ENCODE assay signal across 8 mouse cellular contexts in the genomic region with DNA sequence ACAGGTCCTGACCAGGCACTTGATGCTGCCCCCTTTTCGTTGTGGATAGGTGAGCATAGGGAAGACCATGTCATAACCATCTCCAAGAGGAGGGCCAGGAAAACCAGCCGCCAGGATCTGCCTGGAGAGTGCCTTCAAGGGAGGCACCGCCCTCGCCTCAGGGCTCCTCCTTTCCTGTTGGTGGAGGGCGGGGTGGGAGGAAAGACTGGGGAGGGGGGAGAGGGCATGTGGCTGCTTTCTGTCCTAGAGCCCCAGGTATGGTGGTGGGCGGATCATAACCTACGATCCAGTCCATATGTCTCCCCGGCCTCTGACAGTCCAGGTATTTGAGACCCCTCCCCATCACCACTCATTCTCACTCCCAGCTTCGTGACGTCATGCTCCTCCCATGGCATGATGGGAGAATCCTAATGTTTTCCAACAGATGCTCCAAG. TPM values are rescaled to one million over a fixed set of nuclear protein-coding genes. Genes with fewer than 3 reads are reported as not detected.
DNase-seq lines count a peak whose midpoint lies in the region; ATAC-seq and TF ChIP-seq lines count a peak whose summit lies in the region.

No protein-coding gene starts in this region.

- H3K9me3 ChIP-seq in embryonic facial prominence, embryonic 11.5 days (replicated peaks; ENCODE audit: control insufficient read depth, low read length) = no peaks in the 10 kb centered on the region
- no peaks in the 10 kb centered on the region for H3K9me3 ChIP-seq in intestine, embryonic 14.5 days (ENCODE audit: control insufficient read depth, low read length)
- no peaks in the 10 kb centered on the region for H3K9me3 ChIP-seq in limb, embryonic 14.5 days (ENCODE audit: control insufficient read depth, low read length)
- H3K9me3 ChIP-seq in stomach, embryonic 14.5 days (ENCODE audit: control insufficient read depth, low read depth, low read length) = no peaks in the 10 kb centered on the region

- peak; percentile 94 for DNase-seq in brain, embryonic 14.5 days (ENCODE audit: low read depth)
- DNase-seq in embryonic facial prominence, embryonic 11.5 days (ENCODE audit: low spot score) = peak; percentile 53
- DNase-seq in intestine, embryonic 14.5 days (ENCODE audit: low spot score) = no peak
- no peak for DNase-seq in limb, embryonic 14.5 days (ENCODE audit: low spot score)
- DNase-seq in urinary bladder, postnatal 4 days (ENCODE audit: low spot score in 2 of 2) = no peak
- no peak for DNase-seq in thymus, postnatal 14 days
- DNase-seq in adrenal gland, adult 8-10 months = no peak

- H3K27ac ChIP-seq in embryonic facial prominence, embryonic 11.5 days (replicated peaks; ENCODE audit: low read depth, low read length) = no peak overlapping the region
- H3K27ac ChIP-seq in intestine, embryonic 14.5 days (ENCODE audit: low read depth) = no peak overlapping the region
- H3K27ac ChIP-seq in limb, embryonic 14.5 days (replicated peaks; ENCODE audit: low read depth, low read length) = no peak overlapping the region
- no peak overlapping the region for H3K27ac ChIP-seq in stomach, embryonic 14.5 days (ENCODE audit: low read length)

- TF ChIP-seq POLR2A in brain, embryonic 14.5 days (IDR thresholded peaks at IDR 0.05; ENCODE audit: borderline replicate concordance, extremely low read depth, insufficient read depth, insufficient read length, poor library complexity, severe bottlenecking) = no peak
- TF ChIP-seq POLR2A in limb, embryonic 14.5 days (IDR thresholded peaks at IDR 0.05; ENCODE audit: borderline replicate concordance, extremely low read depth, insufficient read depth, insufficient read length) = no peak

- peaks cover 3% of the 10 kb centered on the region; the same call in 1 of the 2 replicates for H3K4me1 ChIP-seq in embryonic facial prominence, embryonic 11.5 days (ENCODE audit: control insufficient read depth, insufficient read depth, low read length)
- no peaks in the 10 kb centered on the region for H3K4me1 ChIP-seq in intestine, embryonic 14.5 days (replicated peaks; ENCODE audit: control insufficient read depth, insufficient read depth, low read length)
- peaks cover 7% of the 10 kb centered on the region for H3K4me1 ChIP-seq in limb, embryonic 14.5 days (ENCODE audit: control insufficient read depth, insufficient read depth, low read length)
- H3K4me1 ChIP-seq in stomach, embryonic 14.5 days (ENCODE audit: control insufficient read depth, insufficient read depth, low read length) = no peaks in the 10 kb centered on the region

- 4% methylated on average over 9 of the region's 10 CpGs for WGBS in embryonic facial prominence, embryonic 11.5 days
- 9% methylated on average over 9 of the region's 10 CpGs for WGBS in intestine, embryonic 14.5 days
- 3% methylated on average over 9 of the region's 10 CpGs for WGBS in limb, embryonic 14.5 days
- 3% methylated on average over 9 of the region's 10 CpGs for WGBS in stomach, embryonic 14.5 days

- H3K27me3 ChIP-seq in embryonic facial prominence, embryonic 11.5 days (ENCODE audit: control insufficient read depth, insufficient read depth, low read length) = peaks cover 11% of the 10 kb centered on the region
- H3K27me3 ChIP-seq in intestine, embryonic 14.5 days (replicated peaks; ENCODE audit: control insufficient read depth, insufficient read depth, low read length) = peaks cover 29% of the 10 kb centered on the region
- 0 out of 2 replicates have a peak, but pooled peaks cover 4% of the 10 kb centered on the region for H3K27me3 ChIP-seq in limb, embryonic 14.5 days (ENCODE audit: control insufficient read depth, insufficient read depth, low read length)
- peaks cover 10% of the 10 kb centered on the region; the same call in 1 of the 2 replicates for H3K27me3 ChIP-seq in stomach, embryonic 14.5 days (ENCODE audit: control insufficient read depth, insufficient read depth, low read length)

- H3K9ac ChIP-seq in embryonic facial prominence, embryonic 11.5 days (replicated peaks; ENCODE audit: low read length) = no peak overlapping the region
- no peak overlapping the region for H3K9ac ChIP-seq in intestine, embryonic 14.5 days (ENCODE audit: low read length)
- no peak overlapping the region for H3K9ac ChIP-seq in limb, embryonic 14.5 days (ENCODE audit: low read depth, low read length, severe bottlenecking)
- H3K9ac ChIP-seq in stomach, embryonic 14.5 days (replicated peaks; ENCODE audit: low read depth, low read length) = no peak overlapping the region

- H3K4me2 ChIP-seq in embryonic facial prominence, embryonic 11.5 days (ENCODE audit: low read depth, low read length) = peak overlapping the region; percentile 78
- peak overlapping the region; percentile 46; the same call in 1 of the 2 replicates for H3K4me2 ChIP-seq in intestine, embryonic 14.5 days (ENCODE audit: low read length)
- peak overlapping the region; percentile 67 for H3K4me2 ChIP-seq in limb, embryonic 14.5 days (replicated peaks; ENCODE audit: low read depth, low read length, severe bottlenecking)
- peak overlapping the region; percentile 33; the same call in 1 of the 2 replicates for H3K4me2 ChIP-seq in stomach, embryonic 14.5 days (replicated peaks; ENCODE audit: low read depth, low read length)

- peak overlapping the region; percentile 32; the same call in 1 of the 2 replicates for H3K4me3 ChIP-seq in embryonic facial prominence, embryonic 11.5 days (ENCODE audit: low read depth, low read length)
- peak overlapping the region; percentile 26; the same call in 1 of the 2 replicates for H3K4me3 ChIP-seq in intestine, embryonic 14.5 days (ENCODE audit: low read depth, low read length)
- 0 out of 2 replicates have a peak overlapping the region, but pooled peaks have one; percentile 30 for H3K4me3 ChIP-seq in limb, embryonic 14.5 days (replicated peaks; ENCODE audit: low read length)
- no peak overlapping the region for H3K4me3 ChIP-seq in stomach, embryonic 14.5 days (ENCODE audit: low read depth, low read length)

- peak; percentile 70 for ATAC-seq in embryonic facial prominence, embryonic 11.5 days (replicated peaks; ENCODE audit: insufficient number of reproducible peaks, low FRiP score, low TSS enrichment, low read depth)
- peak; percentile 38; the same call in 1 of the 2 replicates for ATAC-seq in intestine, embryonic 14.5 days (replicated peaks; ENCODE audit: low FRiP score, low TSS enrichment, low read depth)
- ATAC-seq in limb, embryonic 14.5 days (ENCODE audit: low FRiP score, low read depth) = no peak
- peak; percentile 16; the same call in 1 of the 2 replicates for ATAC-seq in stomach, embryonic 14.5 days (ENCODE audit: insufficient number of reproducible peaks, insufficient read depth, low FRiP score, low read depth)

- no peaks in the 10 kb centered on the region for H3K36me3 ChIP-seq in embryonic facial prominence, embryonic 11.5 days (replicated peaks; ENCODE audit: control insufficient read depth, insufficient read depth, low read depth, low read length)
- no peaks in the 10 kb centered on the region for H3K36me3 ChIP-seq in intestine, embryonic 14.5 days (ENCODE audit: control insufficient read depth, insufficient read depth, low read length)
- no peaks in the 10 kb centered on the region for H3K36me3 ChIP-seq in limb, embryonic 14.5 days (ENCODE audit: control insufficient read depth, insufficient read depth, low read length)
- H3K36me3 ChIP-seq in stomach, embryonic 14.5 days (ENCODE audit: control insufficient read depth, insufficient read depth, low read length) = no peaks in the 10 kb centered on the region

- no peak for TF ChIP-seq CTCF in brain, embryonic 14.5 days (IDR thresholded peaks at IDR 0.05; ENCODE audit: borderline replicate concordance, extremely low read depth, insufficient read depth, insufficient read length)

RNA-seq across cellular contexts. Expression of a gene that starts 22.7 kb away (rescaled TPM):
- polyA plus RNA-seq in brain, embryonic 14.5 days (2012; rRNA removed) = 57.7 and 64.7 TPM in 2 replicates
- polyA plus RNA-seq in embryonic facial prominence, embryonic 11.5 days (2014; fragmentation: Nextera tagmentation; extraction: Ambion mirVana) = 5.6 and 8.0 TPM in 2 replicates
- 2.3 and 3.3 TPM in 2 replicates for polyA plus RNA-seq in intestine, embryonic 14.5 days (2014; fragmentation: Nextera tagmentation; extraction: Ambion mirVana)
- polyA plus RNA-seq in limb, embryonic 14.5 days (2012; rRNA removed) = 0.48 and 0.56 TPM in 2 replicates
- polyA plus RNA-seq in limb, embryonic 14.5 days (2014; fragmentation: Nextera tagmentation; extraction: Ambion mirVana) = 0.46 and 0.55 TPM in 2 replicates
- polyA plus RNA-seq in stomach, embryonic 14.5 days (2014; fragmentation: Nextera tagmentation; extraction: Ambion mirVana) = 3.5 and 4.6 TPM in 2 replicates
- 1 to 10 TPM; 1.7 to 6.1 (median 3.5) TPM for total RNA-seq in adrenal gland, adult 8-10 months (2022)

Comparison
In these comparisons a context has a peak if more than half of its experiments do, and no peak if none do; other contexts are left out.
1. DNase-seq: peak in brain, embryonic 14.5 days (single experiment) and embryonic facial prominence, embryonic 11.5 days (single experiment); none in intestine, embryonic 14.5 days (single experiment), limb, embryonic 14.5 days (single experiment), urinary bladder, postnatal 4 days (0 of 2), thymus, postnatal 14 days (single experiment) and adrenal gland, adult 8-10 months (single experiment).
2. Peak in every context shown above with its lines, with median percentiles within 50 percentile points of each other: H3K4me2 ChIP-seq.